Mouse (Mus musculus): ENCODE data around the gene Llgl1.

Gene Llgl1

DNA sequence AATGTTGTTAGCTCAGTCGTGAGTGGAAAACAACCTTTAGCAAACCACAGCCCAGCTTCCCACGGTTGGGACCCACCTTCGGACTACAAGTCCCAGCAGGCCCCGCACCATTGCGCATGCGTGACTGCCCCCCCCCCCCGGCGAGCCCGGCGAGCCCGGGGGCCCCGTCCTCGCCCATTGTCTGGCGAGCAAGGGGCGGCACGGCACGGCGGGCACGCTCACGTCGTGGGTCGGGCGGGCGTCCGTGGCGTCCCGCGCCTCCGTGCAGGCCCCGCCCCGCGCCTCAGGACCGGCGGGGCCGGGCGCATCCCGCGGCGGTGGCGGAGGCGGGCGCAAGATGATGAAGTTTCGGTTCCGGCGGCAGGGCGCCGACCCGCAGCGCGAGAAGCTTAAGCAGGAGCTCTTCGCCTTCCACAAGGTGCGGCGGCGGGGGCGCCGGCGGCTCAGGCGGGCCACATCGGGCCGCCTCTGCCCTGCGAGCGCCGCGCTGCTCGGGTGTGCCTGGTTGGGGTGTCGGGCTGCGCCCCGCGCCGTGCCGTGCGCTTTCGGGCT is at the start of gene Llgl1:
Llgl1 (plus strand) TSS at position 200 of the 552 bp plus-strand sequence.
- DNase-seq, result peak; percentile 91

DNA sequence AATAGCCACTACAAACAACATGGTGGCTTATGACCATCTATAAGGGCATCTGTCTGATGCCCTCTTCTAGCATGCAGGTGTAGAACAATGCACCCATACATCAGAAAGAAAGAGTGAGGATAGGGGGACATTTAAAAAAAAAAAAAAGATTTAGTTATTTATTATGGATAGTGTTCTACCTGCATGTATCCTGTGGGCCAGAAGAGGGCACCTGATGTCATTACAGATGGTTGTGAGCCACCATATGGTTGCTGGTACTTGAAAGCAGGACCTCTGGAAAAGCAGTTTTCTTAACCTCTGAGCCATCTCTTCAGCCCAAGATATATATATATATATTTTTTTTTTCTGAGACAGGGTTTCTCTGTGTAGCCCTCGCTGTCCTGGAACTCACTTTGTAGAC is 3.4 kb upstream of the Llgl1 start:
- no peak for DNase-seq

DNA sequence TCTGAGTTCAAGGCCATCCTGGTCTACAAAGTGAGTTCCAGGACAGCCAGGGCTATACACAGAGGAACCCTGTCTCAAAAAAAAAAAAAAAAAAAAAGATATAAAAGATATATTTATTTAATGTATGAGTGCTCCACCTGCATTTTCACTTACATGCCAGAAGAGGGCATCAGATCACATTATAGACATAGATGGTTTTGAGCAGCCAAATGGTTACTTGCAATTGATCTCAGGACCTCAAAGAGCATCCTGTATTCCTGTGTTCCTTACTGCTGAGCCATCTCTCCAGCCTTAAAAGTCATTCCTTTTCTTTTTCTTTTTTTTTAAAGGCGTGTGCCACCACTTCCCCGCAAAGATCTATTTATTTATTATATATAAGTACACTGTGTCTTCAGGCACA is 2.0 kb upstream of the Llgl1 start:
- DNase-seq, result no peak

DNA sequence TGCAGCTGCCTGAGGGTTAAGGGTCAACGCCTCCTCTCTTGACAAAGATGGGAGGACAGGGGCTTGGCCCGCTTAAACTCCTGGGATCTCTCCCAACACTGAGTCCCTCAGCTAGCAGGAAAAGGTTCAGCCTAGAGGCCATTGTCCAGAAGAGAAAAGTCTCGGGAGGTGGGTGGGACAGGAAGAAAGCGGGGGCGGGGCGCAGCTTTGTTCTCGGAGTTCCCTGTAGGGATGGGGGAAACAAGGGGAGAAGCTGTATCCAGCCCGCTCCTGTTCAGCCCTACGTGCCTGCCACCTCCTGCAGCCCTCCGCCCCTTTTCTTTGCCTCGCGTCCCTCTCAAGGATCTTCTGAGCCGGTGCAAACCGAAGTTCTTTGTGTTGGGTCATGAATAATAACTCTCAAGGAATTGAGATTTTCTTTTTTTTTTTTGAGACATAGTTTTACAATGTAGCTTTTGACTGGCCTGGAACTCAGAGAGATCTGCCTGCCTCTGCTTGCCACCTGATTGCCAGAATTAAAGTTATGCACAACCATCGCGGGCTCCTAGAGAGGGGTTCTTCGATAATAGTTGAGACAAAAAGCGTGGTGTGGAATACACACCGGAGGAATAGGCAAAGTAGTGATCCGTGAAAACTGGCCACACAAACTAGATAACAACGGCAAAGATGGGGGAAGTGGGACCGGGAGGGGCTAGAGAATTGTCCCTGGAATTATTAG is 558 bp upstream of the Llgl1 start:
- peak; percentile 60 for DNase-seq

DNA sequence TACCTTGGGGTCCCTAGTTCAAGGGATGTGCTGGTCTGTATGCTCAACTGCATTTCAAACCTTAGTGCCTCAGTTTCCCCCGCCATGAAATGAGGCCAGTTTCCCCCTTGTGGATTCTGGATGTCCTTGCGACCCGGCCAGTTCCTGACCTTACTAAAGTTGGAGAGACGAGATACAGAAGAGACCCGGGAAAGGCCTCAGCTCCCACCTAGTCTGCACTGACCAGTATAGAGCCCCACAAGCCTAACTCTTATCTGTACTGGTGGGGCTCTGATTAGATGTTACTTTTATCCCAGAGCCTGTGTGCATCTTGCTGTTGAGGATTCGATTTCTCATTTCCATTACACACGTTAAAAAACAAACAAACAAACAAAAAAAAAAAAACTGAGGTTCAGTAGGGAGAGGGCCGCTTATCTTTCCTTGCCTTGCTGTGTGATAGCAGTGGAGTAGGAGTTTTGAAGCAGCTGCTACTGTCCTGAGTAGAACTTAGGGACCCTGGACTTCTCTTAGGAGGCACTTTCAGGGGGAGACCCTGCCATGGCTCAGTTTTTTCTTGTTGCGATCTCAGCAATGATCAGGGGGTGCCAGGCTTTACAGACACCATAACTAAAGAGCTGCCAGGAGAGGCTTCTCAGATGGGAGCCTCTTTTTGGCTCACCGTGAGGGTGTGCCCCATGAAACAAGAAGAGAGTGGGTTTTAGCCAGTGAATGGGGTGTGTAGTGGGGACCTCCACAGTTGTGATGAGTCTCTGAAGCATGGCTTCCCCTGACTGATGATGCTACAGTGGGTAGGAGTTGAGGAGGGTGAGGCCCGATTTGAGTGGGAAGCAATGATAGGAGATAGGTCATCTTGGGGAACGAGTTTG is 1.0 kb downstream of the Llgl1 start:
- DNase-seq, result peak; percentile 3

DNA sequence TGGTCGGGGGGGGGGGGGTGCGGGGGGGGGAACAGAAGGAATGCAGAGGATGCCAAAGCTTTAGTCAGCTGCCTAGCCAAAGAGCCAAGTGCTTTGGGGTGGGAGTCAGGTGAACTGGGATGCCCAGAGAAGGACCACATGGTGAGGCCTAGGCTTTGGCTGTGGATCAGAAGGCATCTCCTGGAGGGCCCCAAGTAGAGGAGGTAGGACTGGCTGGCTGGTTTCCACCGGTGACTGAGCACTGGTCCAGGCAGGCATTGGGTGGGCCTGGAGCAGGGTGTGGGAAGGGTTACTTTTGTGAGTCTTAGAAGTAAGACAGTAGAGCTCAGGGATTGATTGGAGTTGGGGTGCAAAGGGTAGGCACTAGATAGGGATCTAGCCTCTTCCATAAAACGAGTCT is 2.1 kb downstream of the Llgl1 start:
- DNase-seq, result peak; percentile 13

DNA sequence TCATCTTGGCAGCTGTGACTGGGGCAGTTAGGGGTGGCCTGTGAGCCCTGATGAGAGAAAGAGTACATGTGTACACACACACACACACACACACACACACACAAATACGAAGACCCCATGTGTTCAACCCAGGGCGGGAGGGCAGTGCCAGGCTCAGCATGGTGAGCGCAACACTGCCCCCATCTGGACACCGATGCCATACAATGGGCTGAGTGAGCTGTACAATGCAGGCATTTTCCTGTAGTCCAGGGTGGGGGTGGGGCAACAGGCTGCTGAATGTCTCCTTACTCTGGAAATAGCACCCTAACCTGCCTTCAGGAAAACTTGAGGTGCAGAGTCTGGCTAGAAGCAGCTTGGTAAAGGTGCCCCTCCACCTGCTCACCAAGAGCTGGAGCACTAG is 3.6 kb downstream of the Llgl1 start:
- DNase-seq, result peak; percentile 81

DNA sequence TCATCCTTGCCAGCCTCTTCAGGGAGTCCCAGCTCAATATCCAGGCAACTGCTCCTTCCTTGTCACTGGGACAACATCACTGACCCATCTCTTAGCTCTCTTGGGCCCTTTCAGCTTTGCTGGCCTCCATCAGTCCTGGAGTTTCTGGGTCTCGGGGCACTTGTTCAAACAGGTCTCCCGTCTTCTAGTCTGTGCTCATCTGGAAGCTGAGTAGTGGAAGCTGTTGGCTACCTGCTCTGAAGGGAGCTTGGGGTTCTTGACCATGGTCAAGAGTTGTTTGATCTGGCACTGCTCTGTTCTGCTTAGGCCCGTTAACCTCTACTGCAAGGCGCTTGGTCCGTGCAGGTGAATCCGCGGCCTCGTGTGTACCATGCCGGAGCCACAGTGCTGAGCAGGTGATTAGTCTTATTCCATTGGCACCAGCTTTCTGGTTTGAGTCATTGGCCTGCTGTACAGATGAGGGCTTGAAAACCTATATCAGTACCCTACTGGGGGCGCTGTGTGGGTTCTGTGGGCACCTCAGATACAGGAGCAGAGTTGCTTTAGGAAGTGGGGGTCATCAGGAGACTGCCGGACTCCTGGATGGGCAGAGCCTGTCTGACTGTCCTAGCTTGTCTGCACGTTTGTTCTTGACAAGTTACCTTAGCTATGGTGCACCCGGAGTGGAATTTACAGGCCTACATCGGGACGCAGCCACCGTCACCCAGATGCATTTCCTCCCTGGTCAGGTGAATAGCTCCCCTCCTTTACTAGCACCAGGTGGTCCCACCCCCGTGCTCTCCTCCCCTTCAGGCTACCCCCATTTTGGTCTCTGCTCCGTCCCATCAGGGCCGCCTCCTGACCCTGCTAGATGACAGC is 4.7 kb downstream of the Llgl1 start:
- DNase-seq, result no peak

DNA sequence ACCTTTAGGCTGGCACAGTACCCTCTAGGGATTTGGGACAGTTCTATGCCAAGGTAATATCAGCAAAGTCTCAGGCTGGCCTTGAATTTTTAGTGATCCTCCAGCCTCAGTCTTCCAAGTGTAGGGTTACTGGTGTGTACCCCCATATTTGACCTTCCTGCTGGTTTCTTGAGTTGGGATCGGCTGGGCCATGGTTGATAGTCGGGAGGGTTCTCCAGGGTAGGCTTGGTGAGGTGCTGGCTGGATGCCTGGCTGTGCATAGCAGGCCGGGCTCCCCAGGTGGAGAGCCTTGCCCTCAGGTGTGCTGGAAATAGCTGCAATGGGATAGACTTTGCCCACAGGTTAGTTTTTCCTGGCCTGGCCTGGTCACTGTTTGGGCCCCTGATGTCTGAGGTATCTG is 5.7 kb downstream of the Llgl1 start:
- DNase-seq, result peak; percentile 2

DNA sequence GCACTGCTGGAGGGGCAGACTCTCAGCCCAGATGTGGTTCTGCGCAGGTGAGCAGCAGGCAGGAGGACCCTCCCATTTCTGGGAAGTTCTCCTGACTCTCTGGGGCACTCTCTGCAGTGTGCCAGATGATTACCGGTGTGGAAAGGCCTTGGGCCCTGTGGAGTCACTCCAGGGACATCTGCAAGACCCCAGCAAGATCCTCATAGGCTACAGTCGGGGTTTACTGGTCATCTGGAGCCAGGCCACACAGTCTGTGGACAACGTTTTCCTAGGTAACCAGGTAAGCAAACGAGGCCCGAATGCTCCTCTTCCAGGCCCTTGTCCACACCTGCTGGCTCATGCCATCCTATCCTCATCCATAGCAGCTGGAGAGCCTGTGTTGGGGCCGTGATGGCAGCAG is 6.6 kb downstream of the Llgl1 start:
- no peak for DNase-seq

DNA sequence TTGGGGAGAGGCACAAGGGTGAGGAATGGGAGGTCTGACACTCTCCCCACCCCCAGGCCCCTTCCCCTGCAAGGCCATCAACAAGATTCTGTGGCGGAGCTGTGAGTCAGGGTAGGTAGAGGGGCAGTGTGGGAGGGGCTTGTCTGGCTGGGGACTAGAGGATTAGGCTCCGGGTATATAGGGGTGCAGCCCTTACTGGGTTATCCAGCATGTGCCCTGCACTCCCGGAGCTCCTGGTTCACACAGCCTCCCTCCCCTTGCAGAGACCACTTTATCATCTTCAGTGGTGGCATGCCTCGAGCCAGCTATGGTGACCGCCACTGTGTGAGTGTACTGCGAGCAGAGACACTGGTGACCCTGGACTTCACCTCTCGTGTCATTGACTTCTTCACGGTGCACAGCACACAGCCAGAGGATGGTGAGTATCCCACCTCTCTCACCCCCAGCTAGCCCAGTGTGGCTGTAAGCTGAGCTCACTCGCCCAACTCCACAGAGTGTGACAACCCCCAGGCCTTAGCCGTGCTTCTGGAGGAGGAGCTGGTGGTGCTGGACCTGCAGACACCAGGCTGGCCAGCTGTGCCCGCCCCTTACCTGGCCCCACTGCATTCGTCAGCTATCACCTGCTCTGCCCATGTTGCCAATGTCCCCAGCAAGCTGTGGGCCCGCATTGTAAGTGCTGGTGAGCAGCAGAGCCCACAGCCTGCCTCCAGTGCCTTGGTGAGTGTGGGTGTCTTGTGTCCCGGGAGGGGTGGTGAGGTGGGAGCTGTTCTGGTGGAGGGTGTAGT is 7.4 kb downstream of the Llgl1 start:
- no peak for DNase-seq

DNA sequence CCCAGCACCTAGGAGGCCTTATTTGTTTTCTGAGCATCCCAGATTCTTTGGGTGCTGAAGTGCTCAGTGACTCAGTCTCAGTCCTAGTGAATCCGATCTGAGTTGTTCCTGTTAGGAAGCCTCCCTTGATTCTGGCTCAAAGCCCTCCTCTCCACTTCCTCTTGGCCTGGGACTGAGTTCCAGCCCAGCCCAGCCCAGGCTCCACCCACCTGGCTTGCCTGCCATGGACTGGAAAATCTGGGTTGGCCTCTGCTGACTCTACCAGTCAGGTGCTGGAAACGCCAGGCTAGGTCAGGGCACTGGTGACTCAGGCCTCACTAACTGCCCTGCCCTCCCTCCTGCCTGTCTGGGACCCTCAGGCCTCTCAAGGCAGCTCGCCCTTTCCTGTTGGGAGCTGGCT is 8.1 kb downstream of the Llgl1 start:
- peak; percentile 3 for DNase-seq

DNA sequence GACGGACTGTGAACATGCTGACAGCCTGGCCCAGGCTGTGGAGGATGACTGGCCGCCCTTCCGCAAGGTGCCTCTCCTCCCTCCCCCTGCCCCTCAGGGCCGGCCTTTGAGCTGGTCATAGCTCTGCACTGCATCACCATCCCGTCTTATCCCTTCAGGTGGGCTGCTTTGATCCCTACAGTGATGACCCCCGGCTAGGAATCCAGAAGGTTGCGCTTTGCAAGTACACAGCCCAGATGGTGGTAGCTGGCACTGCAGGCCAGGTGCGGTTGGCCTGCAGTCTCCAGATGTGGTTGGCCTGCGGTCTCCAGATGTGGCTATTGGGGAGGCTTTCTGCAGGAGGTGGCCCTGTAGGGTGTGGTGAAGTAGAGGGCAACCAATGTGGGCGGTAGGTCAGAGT is 9.1 kb downstream of the Llgl1 start:
- no peak for DNase-seq

DNA sequence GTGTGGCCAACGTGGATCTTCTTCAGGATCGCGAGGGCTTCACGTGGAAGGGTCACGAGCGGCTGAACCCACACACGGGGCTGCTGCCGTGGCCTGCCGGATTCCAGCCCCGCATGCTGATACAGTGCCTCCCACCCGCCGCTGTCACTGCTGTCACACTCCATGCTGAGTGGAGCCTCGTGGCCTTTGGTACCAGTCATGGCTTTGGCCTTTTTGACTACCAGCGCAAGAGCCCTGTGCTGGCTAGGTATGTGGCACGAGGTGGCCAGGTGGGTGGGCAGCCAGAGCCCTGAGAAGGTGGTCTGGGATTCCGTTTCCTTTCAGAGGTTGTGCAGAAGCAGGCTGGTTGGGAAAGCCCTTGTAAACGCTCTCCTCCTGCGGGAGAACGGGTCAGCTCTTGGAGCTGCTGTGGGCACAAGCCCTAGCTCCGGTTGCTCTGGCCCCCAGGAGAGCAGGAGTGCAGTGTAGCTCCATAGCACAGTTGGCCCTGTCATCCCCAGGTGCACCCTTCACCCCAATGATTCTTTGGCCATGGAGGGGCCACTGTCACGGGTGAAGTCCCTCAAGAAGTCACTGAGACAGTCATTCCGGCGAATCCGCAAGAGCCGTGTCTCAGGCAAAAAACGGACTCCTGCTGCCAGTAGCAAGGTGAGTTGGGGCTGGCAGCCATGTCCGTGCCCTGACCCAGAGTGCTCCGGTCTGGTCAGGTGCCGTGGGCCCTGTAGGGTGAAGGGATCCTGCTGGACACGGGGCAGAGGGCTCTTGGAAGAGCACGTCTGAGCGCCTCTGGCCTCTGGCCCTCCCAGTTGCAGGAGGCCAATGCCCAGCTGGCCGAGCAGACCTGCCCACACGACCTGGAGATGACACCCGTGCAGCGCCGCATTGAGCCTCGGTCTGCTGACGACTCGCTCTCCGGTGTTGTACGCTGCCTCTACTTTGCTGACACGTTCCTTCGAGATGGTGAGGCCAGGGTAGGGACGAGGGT is 10.2 kb downstream of the Llgl1 start:
- no peak for DNase-seq

DNA sequence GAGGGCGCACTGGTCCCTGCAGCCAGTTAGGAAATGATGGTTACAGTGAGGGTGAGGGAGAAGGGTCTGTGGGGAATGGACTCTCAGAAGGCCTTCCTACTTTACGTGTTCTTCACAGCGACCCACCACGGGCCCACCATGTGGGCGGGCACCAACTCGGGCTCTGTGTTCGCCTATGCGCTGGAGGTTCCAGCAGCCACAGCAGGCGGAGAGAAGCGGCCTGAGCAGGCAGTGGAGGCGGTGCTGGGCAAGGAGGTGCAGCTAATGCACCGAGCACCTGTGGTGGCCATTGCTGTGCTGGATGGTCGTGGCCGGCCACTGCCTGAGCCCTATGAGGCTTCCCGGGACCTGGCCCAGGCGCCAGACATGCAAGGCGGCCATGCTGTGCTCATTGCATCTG is 11.7 kb downstream of the Llgl1 start:
- peak; percentile 4 for DNase-seq

DNA sequence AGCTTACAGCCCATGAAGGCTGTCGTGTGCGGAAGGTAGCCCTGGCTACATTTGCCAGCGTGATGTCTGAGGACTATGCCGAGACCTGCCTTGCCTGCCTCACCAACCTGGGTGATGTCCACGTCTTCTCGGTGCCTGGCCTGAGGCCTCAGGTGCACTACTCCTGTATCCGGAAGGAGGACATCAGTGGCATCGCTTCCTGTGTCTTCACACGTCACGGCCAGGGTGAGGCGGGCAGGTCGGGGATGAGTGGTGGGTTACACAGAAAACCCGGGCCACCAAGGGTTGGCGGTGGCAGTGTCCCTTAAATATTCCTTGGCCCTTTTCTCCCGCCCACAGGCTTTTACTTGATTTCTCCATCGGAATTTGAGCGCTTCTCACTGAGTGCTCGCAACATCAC is 12.5 kb downstream of the Llgl1 start:
- DNase-seq, result no peak

DNA sequence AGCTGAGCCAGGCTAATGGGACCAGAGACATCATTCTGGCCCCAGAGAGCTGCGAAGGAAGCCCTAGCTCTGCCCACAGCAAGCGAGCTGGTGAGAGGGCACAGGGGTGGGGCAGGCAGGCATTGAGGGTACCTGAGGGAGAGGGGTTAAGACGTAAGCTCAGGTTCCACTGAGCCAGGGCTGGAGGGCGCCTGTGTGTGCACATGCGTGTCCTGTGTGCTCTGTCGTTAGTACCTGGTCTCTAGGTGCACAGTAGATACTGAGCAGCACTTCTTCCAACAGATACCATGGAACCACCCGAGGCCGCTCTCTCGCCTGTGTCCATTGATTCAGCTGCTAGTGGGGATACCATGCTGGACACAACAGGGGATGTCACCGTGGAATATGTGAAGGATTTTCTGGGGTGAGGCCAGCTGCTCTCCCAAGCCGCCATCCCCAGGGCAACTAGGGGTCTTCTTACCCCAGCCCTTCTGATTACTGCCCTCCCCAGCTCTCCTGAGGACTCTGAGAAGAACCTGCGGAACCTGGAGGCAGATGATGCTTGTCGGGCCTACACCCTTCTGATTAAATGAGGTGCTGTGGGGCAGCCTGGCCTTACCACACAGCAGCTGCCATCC is 13.2 kb downstream of the Llgl1 start:
- peak; percentile 4 for DNase-seq

DNA sequence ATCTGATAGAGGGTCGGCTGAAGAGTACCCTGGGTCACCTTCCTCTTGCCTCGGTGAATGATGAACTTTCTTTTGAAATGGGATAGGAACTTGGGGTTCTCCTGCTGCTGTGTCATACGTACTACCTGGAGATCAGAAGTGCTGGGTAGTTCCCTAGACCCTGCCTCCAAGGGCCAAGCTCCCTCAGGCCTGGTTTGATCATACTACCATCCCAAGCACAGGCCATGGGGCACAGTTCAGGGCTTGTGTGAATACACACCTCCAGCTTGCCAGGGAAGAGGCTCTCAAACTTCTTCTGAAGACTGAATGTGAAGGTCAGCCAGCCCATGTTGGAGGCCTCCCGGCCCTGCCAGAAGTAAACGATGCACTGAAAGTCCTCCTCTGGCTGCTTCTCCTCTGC is 16.3 kb downstream of the Llgl1 start:
- no peak for DNase-seq

DNA sequence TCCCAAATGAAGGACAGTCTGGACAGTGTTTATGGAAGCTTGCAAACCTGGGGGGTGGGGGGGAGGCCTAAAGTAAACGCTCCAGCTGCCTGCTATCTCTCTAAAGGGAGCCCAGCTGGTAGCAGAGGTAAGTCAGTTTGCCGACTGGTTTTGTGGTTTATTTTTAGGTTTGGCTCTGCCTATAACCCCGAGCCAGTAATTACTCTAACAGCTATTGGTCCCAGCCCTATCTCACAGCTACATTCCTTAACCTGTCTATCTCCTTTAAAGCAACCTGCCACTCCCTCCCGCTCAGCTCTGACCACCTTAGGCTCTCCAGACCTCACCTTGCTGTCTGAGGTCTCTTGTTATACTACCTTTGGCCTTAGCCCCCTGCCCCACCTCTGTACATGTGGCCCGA is 19.7 kb downstream of the Llgl1 start:
- DNase-seq, result no peak

DNA sequence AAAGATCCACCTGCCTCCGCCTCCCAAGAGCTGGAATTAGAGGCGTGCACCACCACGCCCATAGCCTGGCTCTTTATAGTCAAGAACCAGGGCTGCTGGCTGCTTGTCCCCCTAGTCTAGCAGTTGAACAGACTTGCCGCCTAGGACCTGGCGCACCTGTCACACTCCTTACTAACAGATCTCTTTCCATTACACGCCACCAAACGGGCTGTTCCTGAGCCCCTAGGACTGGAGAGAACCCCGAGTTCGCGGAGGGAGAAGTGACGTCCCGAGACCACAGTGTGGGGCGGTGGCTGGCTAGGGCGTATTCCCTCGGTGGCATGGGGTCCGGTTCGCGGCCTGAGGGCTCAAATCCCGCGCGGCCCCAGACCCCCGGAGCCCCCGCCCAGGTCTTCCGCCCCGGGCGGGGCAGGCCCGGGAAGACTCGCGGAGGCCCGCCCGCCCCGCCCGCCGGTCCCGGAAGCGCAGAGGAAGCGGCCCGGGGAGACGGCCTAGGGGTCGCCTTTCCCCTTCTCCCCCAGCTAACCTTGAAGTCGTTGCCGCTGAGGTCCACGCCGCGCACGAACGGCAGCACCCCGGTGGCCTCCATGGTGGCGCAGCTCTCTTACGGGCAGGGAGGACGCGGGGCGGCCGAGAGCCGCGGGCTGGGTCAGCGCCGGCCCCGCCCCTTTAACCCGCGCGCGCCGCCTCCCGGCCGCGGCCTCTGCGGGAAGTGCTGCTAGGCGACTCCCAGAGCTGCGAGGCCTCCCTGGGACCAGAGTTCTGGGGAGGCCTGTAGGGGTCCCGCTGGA is 27.3 kb downstream of the Llgl1 start, which contains the start of gene Flii:
Flii (minus strand) TSS at position 663 of the 791 bp plus-strand sequence.
- DNase-seq, result peak; percentile 77

Measured in right cerebral cortex, postnatal 4 days (tissue).